Mouse (Mus musculus): Measurements from ENCODE around the gene Slc5a8.

DNA sequence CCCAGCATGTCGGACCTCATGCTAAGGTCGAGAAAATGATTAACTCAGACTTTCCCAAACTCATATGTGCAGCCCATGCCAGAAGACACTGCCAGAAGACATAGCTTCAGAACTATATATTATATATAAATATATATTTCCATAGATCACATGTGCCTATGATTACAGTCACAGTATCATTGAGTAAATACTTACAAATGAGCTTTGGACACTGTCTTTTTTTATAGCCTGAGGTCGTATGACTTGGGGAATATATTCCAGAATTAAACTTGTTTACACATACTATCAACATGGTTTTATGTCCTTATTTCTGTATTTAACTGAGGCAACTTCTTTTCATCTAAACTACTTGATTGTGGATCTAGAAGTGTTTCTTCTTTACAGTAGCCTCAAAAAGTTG lies 24.9 kb upstream of the Slc5a8 start:
- TF ChIP-seq CTCF (IDR thresholded peaks at IDR 0.05; ENCODE audit: borderline replicate concordance, insufficient read depth, low read depth, low read length) = no peak
- TF ChIP-seq POLR2A (IDR thresholded peaks at IDR 0.05; ENCODE audit: borderline replicate concordance, insufficient read depth, low read length) = no peak
